Mouse (Mus musculus) left cerebral cortex, adult 2 months (tissue): ENCODE data around the gene Ppp1r14c. TPM values are rescaled to one million over a fixed set of nuclear protein-coding genes. Genes with fewer than 3 reads are reported as not detected.

Experiments
- DNase-seq, 2 experiments: peaks; one replicate each; pipeline ENCODE4 v3.0.0; 2021 to 2022; ENCODE audit warnings: low spot score in 2 of 2, mixed read lengths in 1 of 2; ENCODE audit errors: extremely low spot score in 1 of 2
- H3K27ac ChIP-seq: fragments of 200-600 bp; 2 replicates; pipeline ENCODE4 v1.8.1; 2022
- H3K4me3 ChIP-seq: fragments of 200-600 bp; 2 replicates; pipeline ENCODE4 v1.8.1; 2022
- CTCF ChIP-seq: fragments of 200-600 bp; IDR thresholded peaks from 2 replicates; pipeline ENCODE4 v1.8.1; 2022; ENCODE audit warnings: antibody characterized with exemption, mild to moderate bottlenecking, moderate library complexity
- intact Hi-C: fragments of 180-260 bp; cut with DNase I; formaldehyde crosslinking; loops from one replicate; pipeline ENCODE4 v1.15.1; 2025
- total RNA-seq, 2 experiments: library from RNA; stranded (reverse); gene quantifications; 2 replicates each; pipeline ENCODE4 v1.2.3; 2021

Gene Ppp1r14c
- total RNA-seq, 2 experiments from 2014 or later: 14.6 to 15.3 TPM

GRCm38 (mm10) chr10:3367440-3367839 lies 1.6 kb downstream of the Ppp1r14c start:
- peak overlapping the region; percentile 80 for H3K4me3 ChIP-seq
- DNase-seq: no peak
- intact Hi-C loops: loop anchor here (5.0 kb wide), 1 partner anchor 145 kb away; no protein-coding TSS in a partner anchor
- peak overlapping the region; percentile 87 for H3K27ac ChIP-seq
- no peak for TF ChIP-seq CTCF

DNA sequence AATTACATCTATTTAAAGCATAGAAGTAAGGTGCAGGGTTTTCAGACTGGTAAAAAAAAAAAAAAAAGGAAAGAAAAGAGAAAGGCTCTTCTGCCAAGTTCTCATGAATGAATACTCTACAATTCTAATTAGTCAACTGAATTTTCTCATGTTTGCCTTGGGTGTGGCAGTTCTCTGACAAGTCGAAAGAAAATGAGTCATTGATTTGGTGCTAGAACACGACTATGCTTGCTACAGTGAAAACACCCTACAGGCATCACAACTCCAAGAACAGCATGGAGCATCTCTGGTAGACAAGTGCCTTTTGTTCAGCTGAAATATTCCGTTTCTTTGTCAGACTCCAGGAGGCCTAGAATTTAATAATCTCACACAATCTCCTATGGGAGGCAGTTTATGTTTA lies 17.3 kb downstream of the Ppp1r14c start:
- no peak overlapping the region for H3K4me3 ChIP-seq
- DNase-seq: no peak

GRCm38 (mm10) chr10:3392251-3392650 lies 26.4 kb downstream of the Ppp1r14c start:
- DNase-seq: no peak
- intact Hi-C loops: no loop called here
- no peak for TF ChIP-seq CTCF

More for the DNA sequence above, 17.3 kb downstream of the Ppp1r14c start:
- TF ChIP-seq CTCF: no peak
- intact Hi-C loops: no loop called here
- no peak overlapping the region for H3K27ac ChIP-seq

DNA sequence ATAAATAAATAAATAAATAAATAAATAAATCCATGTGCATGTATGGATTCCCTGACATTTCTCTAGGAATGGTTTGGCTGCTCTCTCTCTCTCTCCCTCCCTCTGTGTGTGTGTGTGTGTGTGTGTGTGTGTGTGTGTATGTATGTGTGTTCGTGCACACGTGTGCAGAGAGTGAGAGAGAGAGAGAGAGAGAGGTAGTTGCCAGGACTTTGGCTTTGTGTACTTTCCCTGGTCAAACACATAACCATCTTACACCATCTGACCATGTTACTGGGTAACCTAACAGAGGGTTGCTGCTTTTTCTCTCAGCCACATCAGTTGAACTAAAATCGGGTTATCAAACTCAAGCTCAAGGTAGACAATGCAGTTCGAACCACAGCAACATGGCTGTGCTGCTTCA lies 27.7 kb downstream of the Ppp1r14c start:
- H3K4me3 ChIP-seq: no peak overlapping the region
- H3K27ac ChIP-seq: no peak overlapping the region
- TF ChIP-seq CTCF: no peak
- DNase-seq: no peak
- intact Hi-C loops: no loop called here

More at GRCm38 (mm10) chr10:3392251-3392650, 26.4 kb downstream of the Ppp1r14c start:
- no peak overlapping the region for H3K4me3 ChIP-seq
- H3K27ac ChIP-seq: no peak overlapping the region

DNA sequence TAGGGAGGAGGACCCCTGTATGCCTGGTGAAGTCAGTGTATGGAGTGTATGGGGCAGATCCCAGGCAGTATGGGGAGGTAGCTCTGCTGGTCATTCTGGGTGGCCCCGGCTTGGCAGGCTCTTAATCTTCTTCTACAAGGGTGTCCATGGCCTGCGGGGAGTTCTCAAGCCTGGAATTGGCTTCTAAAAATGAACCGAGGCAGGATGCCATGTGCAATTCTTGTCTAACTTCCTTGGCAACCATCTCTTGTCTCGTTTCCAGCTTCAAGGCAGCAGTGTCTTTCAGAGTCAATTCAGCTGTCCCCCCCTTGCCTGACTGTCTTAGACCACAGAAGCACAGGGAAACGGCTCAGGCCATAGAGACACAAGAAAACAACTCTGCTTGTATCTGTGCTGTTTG lies 28.3 kb downstream of the Ppp1r14c start:
- no peak overlapping the region for H3K27ac ChIP-seq
- no peak for TF ChIP-seq CTCF
- intact Hi-C loops: no loop called here
- no peak for DNase-seq
- no peak overlapping the region for H3K4me3 ChIP-seq

- intact Hi-C loops: no loop called here
- H3K27ac ChIP-seq: no peak overlapping the region
- TF ChIP-seq CTCF: no peak
- no peak overlapping the region for H3K4me3 ChIP-seq
- no peak for DNase-seq
Measured at GRCm38 (mm10) chr10:3394671-3395288, 28.9 kb downstream of the Ppp1r14c start.

DNA sequence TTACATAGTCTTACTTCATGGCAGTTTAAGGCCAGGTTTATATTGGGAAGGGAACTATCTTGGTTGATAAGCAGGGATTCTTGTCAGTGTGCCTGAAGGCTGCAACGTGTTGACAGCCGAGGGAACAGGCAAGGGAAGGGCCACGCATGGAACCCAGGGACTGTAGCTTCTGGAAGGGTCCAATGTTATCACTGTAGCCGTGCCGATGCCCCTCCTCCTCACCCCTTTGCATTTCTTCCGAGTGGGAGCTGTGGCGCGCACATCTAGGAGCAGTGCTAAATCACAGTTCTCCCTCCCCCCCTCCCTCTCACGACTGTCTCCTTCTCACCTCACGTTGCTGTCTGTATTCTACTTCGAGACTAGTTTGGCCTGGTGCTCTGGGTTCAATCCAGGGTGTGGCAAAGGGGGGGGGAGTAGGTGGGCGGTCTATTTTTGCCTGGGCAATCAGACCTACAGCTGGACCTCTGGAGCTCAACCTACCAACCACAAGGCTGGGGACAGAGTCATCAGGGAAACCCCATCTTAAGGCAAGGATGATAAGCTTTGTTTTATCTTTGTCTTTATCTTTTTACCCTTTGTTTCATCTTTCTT lies 29.6 kb downstream of the Ppp1r14c start:
- TF ChIP-seq CTCF: no peak
- DNase-seq: no peak
- intact Hi-C loops: no loop called here
- Histone ChIP-seq H3K4me3 (no peak overlapping the region), H3K27ac (no peak overlapping the region)

DNA sequence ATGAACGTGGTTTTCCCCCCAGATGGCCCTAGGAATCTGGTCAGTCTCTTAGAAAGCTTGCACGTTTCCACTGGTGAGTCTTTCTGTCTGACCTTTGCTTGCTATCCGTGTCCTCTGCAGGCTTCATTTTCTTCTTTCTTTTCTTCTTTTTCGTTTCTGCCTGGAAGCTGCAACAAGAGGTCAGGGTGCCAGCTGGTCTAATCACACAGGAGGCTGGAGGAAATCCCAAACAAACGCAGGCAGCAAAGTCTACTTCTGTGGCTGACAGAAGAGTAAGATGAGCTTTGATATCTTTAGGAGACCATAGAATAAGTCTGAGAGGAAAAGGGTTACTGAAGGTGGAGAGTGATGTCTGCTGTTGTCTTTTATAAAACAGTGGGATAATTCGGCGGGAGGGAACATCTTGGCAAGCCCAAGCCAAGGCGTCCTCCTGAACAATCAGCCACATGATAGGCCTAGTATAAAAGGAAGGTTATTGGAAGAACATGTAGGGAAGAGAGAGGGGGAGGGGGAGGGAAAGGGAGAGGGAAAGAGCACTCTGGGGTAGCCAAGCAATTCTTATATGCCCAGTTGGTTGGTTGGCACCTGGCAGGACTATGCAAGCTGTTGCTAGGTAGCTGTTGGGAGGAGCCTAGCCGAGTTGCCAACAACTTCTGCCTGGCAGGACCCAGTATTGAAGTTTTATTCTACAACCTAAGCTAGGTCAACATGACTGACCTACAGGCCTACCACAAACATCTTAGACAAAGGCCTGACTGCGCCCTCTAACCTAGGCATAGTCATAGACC lies 30.3 kb downstream of the Ppp1r14c start:
- DNase-seq: no peak
- intact Hi-C loops: no loop called here
- Histone ChIP-seq H3K4me3 (no peak overlapping the region), H3K27ac (no peak overlapping the region)
- TF ChIP-seq CTCF: no peak

GRCm38 (mm10) chr10:3397406-3397805 lies 31.5 kb downstream of the Ppp1r14c start:
- Histone ChIP-seq H3K27ac (peak overlapping the region; percentile 63; the same call in 1 of the 2 replicates), H3K4me3 (no peak overlapping the region)
- intact Hi-C loops: no loop called here
- TF ChIP-seq CTCF: no peak; the same call in 1 of the 2 replicates
- no peak for DNase-seq

DNA sequence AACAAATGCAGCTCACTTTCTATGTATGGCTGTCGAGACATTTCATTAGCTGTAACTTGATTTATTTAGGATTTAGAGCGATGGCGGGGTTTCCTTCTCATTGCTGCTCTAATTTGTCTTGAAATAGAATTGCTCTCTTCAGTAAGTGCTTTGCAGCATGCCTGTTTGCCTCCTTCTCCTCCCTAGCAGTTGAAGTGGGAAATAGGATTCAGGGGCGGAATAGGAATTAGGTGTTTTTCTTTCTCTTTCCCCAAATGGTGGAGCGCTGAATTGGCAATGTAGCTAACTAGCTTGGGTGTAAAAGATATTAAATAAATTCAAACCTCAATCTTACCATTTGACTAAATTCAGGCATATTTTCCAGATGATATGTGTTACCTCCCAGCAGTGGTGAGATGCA lies 32.2 kb downstream of the Ppp1r14c start:
- TF ChIP-seq CTCF: no peak
- no peak overlapping the region for H3K4me3 ChIP-seq
- no peak for DNase-seq
- H3K27ac ChIP-seq: peak overlapping the region; percentile 63
- intact Hi-C loops: no loop called here

GRCm38 (mm10) chr10:3402284-3402683 lies 36.4 kb downstream of the Ppp1r14c start:
- no peak for TF ChIP-seq CTCF
- H3K4me3 ChIP-seq: no peak overlapping the region; the same call in 1 of the 2 replicates
- intact Hi-C loops: no loop called here
- H3K27ac ChIP-seq: no peak overlapping the region
- DNase-seq: no peak

- Histone ChIP-seq H3K27ac (no peak overlapping the region), H3K4me3 (no peak overlapping the region)
- no peak for DNase-seq
- TF ChIP-seq CTCF: no peak
- intact Hi-C loops: no loop called here
Measured at GRCm38 (mm10) chr10:3403416-3404137, 37.7 kb downstream of the Ppp1r14c start.
